Mouse (Mus musculus) CH12.LX (cell line): ENCODE results near the gene Rpl36-ps4. TPM values are rescaled to one million over a fixed set of nuclear protein-coding genes. Genes with fewer than 3 reads are reported as not detected.

ENCODE experiments used
- DNase-seq: peaks from one replicate; pipeline ENCODE4 v3.0.0-alpha.2; 2013; ENCODE audit errors: extremely low read depth
- H3K27ac ChIP-seq: 2 replicates; pipeline ENCODE4 v1.5.1; 2012; ENCODE audit warnings: low read depth, mild to moderate bottlenecking, control low read depth, moderate library complexity; ENCODE audit not compliant: insufficient read depth
- H3K27me3 ChIP-seq: replicated peaks from 2 replicates; pipeline ENCODE3; 2012; ENCODE audit warnings: inconsistent platforms
- H3K36me3 ChIP-seq, 2 experiments: replicated peaks in 1 of 2; 2 replicates each; pipeline versions ENCODE3 to v1.6.1; 2012; ENCODE audit warnings: inconsistent platforms in 1 of 2, low read length in 1 of 2, mild to moderate bottlenecking in 1 of 2, mixed read lengths in 1 of 2, moderate library complexity in 1 of 2; ENCODE audit not compliant: control insufficient read depth in 1 of 2, insufficient read depth in 1 of 2
- H3K4me1 ChIP-seq, 2 experiments: 2 replicates each; pipeline ENCODE4 v1.6.1; 2012; ENCODE audit warnings: inconsistent platforms in 1 of 2, moderate library complexity in 1 of 2; ENCODE audit not compliant: insufficient read depth in 2 of 2, control insufficient read depth in 1 of 2
- H3K4me2 ChIP-seq: 2 replicates; pipeline ENCODE4 v1.6.1; 2012; ENCODE audit warnings: low read depth, mild to moderate bottlenecking, control low read depth; ENCODE audit not compliant: poor library complexity, insufficient read depth, severe bottlenecking
- H3K4me3 ChIP-seq, 3 experiments: fragments of 150-350 bp in 1 of 3; sonication (generic) in 1 of 3; replicated peaks in 1 of 3; 2 replicates each; pipeline versions ENCODE3 to v1.5.1; 2011 to 2012; ENCODE audit warnings: low read depth in 2 of 3, low read length in 2 of 3, mild to moderate bottlenecking in 2 of 3, moderate library complexity in 2 of 3, control low read depth in 1 of 3, improper control_type of control experiment in 1 of 3, inconsistent platforms in 1 of 3, mixed read lengths in 1 of 3; ENCODE audit not compliant: poor library complexity in 1 of 3
- H3K79me2 ChIP-seq: replicated peaks from 2 replicates; pipeline ENCODE4 v1.6.1; 2012; ENCODE audit warnings: mild to moderate bottlenecking, moderate library complexity; ENCODE audit not compliant: control insufficient read depth, poor library complexity, insufficient read depth, severe bottlenecking; ENCODE audit errors: extremely low read depth
- H3K9ac ChIP-seq: 2 replicates; pipeline ENCODE4 v1.6.1; 2012; ENCODE audit warnings: low read depth, mild to moderate bottlenecking, control low read depth, moderate library complexity; ENCODE audit not compliant: insufficient read depth
- H3K9me3 ChIP-seq: replicated peaks from 2 replicates; pipeline ENCODE3; 2012; ENCODE audit warnings: low read length, inconsistent platforms, mixed read lengths
- BHLHE40 ChIP-seq: IDR thresholded peaks from 2 replicates; pipeline ENCODE4 v1.6.1; 2011; ENCODE audit warnings: mild to moderate bottlenecking, low read depth, low read length, improper control_type of control experiment
- CHD1 ChIP-seq: IDR thresholded peaks from 2 replicates; pipeline ENCODE4 v1.6.1; 2012; ENCODE audit warnings: low read depth, low read length, improper control_type of control experiment, inconsistent platforms
- CTCF ChIP-seq, 2 experiments: IDR thresholded peaks in 1 of 2; conservative IDR thresholded peaks in 1 of 2; 2 replicates each; pipeline ENCODE4 v1.5.1; 2011 to 2012; ENCODE audit warnings: low read depth in 2 of 2, low read length in 2 of 2, improper control_type of control experiment in 1 of 2, inconsistent platforms in 1 of 2, mild to moderate bottlenecking in 1 of 2, moderate library complexity in 1 of 2
- E2F4 ChIP-seq: IDR thresholded peaks from 2 replicates; pipeline ENCODE4 v1.6.1; 2011; ENCODE audit warnings: low read depth, low read length, improper control_type of control experiment; ENCODE audit not compliant: insufficient replicate concordance
- ELF1 ChIP-seq: IDR thresholded peaks from 2 replicates; pipeline ENCODE4 v1.6.1; 2014; ENCODE audit warnings: low read depth, mild to moderate bottlenecking, inconsistent platforms, low read length, improper control_type of control experiment
- ETS1 ChIP-seq: conservative IDR thresholded peaks from 2 replicates; pipeline ENCODE4 v1.6.1; 2012; ENCODE audit warnings: low read depth, mild to moderate bottlenecking, inconsistent platforms, low read length, improper control_type of control experiment, moderate library complexity
- GABPA ChIP-seq: IDR thresholded peaks from 2 replicates; pipeline ENCODE4 v1.6.1; 2012; ENCODE audit warnings: low read depth, low read length, improper control_type of control experiment, inconsistent platforms; ENCODE audit not compliant: insufficient replicate concordance
- IRF4 ChIP-seq: IDR thresholded peaks from 2 replicates; pipeline ENCODE4 v1.6.1; 2014; ENCODE audit warnings: low read depth, mild to moderate bottlenecking, inconsistent platforms, low read length, improper control_type of control experiment
- JUN ChIP-seq: IDR thresholded peaks from 2 replicates; pipeline ENCODE4 v1.6.1; 2011; ENCODE audit warnings: low read depth, mild to moderate bottlenecking, low read length, improper control_type of control experiment, moderate library complexity; ENCODE audit not compliant: insufficient read depth
- KAT2A ChIP-seq: IDR thresholded peaks from 2 replicates; pipeline ENCODE4 v1.6.1; 2012; ENCODE audit warnings: low read length, improper control_type of control experiment, inconsistent platforms; ENCODE audit not compliant: insufficient replicate concordance
- MAX ChIP-seq: IDR thresholded peaks from 2 replicates; pipeline ENCODE4 v1.6.1; 2011; ENCODE audit warnings: low read length, improper control_type of control experiment
- MEF2A ChIP-seq: IDR thresholded peaks from 2 replicates; pipeline ENCODE4 v1.6.1; 2014; ENCODE audit warnings: low read depth, mild to moderate bottlenecking, inconsistent platforms, low read length, improper control_type of control experiment, borderline replicate concordance
- MXI1 ChIP-seq: IDR thresholded peaks from 2 replicates; pipeline ENCODE4 v1.6.1; 2011; ENCODE audit warnings: mild to moderate bottlenecking, low read depth, low read length, improper control_type of control experiment
- MYC ChIP-seq: IDR thresholded peaks from 2 replicates; pipeline ENCODE4 v1.6.1; 2011; ENCODE audit warnings: low read depth, mild to moderate bottlenecking, improper control_type of control experiment, low read length
- NRF1 ChIP-seq: IDR thresholded peaks from 2 replicates; pipeline ENCODE4 v1.6.1; 2014; ENCODE audit warnings: low read depth, mild to moderate bottlenecking, inconsistent platforms, low read length, improper control_type of control experiment, moderate library complexity
- RAD21 ChIP-seq: IDR thresholded peaks from 2 replicates; pipeline ENCODE4 v1.6.1; 2011; ENCODE audit warnings: low read depth, mild to moderate bottlenecking, low read length, improper control_type of control experiment, moderate library complexity
- RCOR1 ChIP-seq: conservative IDR thresholded peaks from 2 replicates; pipeline ENCODE4 v1.6.1; 2012; ENCODE audit warnings: low read depth, mild to moderate bottlenecking, inconsistent platforms, low read length, improper control_type of control experiment
- SIN3A ChIP-seq: IDR thresholded peaks from 2 replicates; pipeline ENCODE4 v1.6.1; 2012; ENCODE audit warnings: low read length, improper control_type of control experiment, inconsistent platforms
- SMC3 ChIP-seq: IDR thresholded peaks from 2 replicates; pipeline ENCODE4 v1.6.1; 2011; ENCODE audit warnings: low read depth, low read length, improper control_type of control experiment
- TBP ChIP-seq: conservative IDR thresholded peaks from 2 replicates; pipeline ENCODE4 v1.6.1; 2011; ENCODE audit warnings: low read depth, low read length, improper control_type of control experiment
- TCF12 ChIP-seq: IDR thresholded peaks from 2 replicates; pipeline ENCODE4 v1.6.1; 2014; ENCODE audit warnings: low read depth, mild to moderate bottlenecking, inconsistent platforms, low read length, improper control_type of control experiment
- ZKSCAN1 ChIP-seq: IDR thresholded peaks from 2 replicates; pipeline ENCODE4 v1.6.1; 2012; ENCODE audit warnings: low read depth, inconsistent platforms, low read length, improper control_type of control experiment, borderline replicate concordance
- ZMIZ1 ChIP-seq: IDR thresholded peaks from 2 replicates; pipeline ENCODE4 v1.6.1; 2012; ENCODE audit warnings: low read depth, mild to moderate bottlenecking, inconsistent platforms, low read length, improper control_type of control experiment
- ZNF384 ChIP-seq: IDR thresholded peaks from 2 replicates; pipeline ENCODE4 v1.6.1; 2012; ENCODE audit warnings: low read depth, low read length, improper control_type of control experiment, inconsistent platforms
- dilution Hi-C: fragments of 300-500 bp; cut with MboI; formaldehyde crosslinking; loops from 2 replicates; pipeline ENCODE4 v1.14.3; 2020; ENCODE audit warnings: low sequenced_read_pairs; ENCODE audit not compliant: extremely low pct_unique_long_range_greater_than_20kb, extremely low pct_ligation_motif_present
- in situ Hi-C: fragments of 300-500 bp; cut with MboI; formaldehyde crosslinking; loops from 3 replicates; pipeline ENCODE4 v1.14.3; 2019; ENCODE audit warnings: low sequenced_read_pairs, low pct_ligation_motif_present, low pct_unique_long_range_greater_than_20kb, mixed read lengths
- polyA plus RNA-seq: library from polyadenylated mRNA; unstranded; fragments of >175 nt; gene quantifications from 2 replicates; pipeline ENCODE4 v1.2.1, GENCODE M21; 2012; ENCODE audit warnings: low read depth; ENCODE audit not compliant: insufficient read length
- total RNA-seq, 2 experiments: library from RNA; depleted of rRNA; stranded (reverse); fragments of 300-350 nt in 1 of 2; fragments of >200 nt in 1 of 2; gene quantifications; 2 replicates each; pipeline ENCODE4 v1.2.3; 2012 to 2014

Rpl36-ps4 gene
- total and polyA plus RNA-seq, 3 experiments = not detected

DNA sequence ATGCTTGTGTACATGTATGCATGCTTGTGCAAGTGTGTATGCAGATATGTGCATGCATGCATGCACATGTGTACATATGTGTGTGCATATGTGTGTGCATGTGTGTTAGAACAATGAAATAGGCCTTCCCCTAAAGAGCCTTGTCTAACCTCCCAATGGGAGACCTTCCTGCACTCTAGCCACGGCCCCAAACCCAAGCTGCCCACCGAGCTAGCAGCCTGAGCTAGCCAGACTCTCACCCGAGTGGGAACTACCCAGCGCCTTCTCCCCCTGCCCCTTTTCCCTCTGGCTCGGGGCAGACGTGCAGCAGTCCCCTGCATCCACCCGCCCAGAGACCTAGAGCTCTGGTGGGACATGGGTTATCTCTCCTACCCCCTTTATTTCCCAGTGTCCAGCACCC lies 47.3 kb upstream of the Rpl36-ps4 start:
- H3K4me3 ChIP-seq = no peak overlapping the region
- in situ Hi-C loops (no loop called here), dilution Hi-C loops (no loop called here)
- no peak overlapping the region for H3K4me2 ChIP-seq
- H3K9ac ChIP-seq = no peak overlapping the region
- H3K79me2 ChIP-seq = no peaks in the 10 kb centered on the region
- TF ChIP-seq IRF4 = no peak
- no peaks in the 10 kb centered on the region for H3K9me3 ChIP-seq
- H3K4me1 ChIP-seq = no peaks in the 10 kb centered on the region; a peak in 1 of 4 replicates
- no peaks in the 10 kb centered on the region for H3K27me3 ChIP-seq
- H3K36me3 ChIP-seq = no peaks in the 10 kb centered on the region
- no peak overlapping the region for H3K27ac ChIP-seq
- DNase-seq = no peak

DNA sequence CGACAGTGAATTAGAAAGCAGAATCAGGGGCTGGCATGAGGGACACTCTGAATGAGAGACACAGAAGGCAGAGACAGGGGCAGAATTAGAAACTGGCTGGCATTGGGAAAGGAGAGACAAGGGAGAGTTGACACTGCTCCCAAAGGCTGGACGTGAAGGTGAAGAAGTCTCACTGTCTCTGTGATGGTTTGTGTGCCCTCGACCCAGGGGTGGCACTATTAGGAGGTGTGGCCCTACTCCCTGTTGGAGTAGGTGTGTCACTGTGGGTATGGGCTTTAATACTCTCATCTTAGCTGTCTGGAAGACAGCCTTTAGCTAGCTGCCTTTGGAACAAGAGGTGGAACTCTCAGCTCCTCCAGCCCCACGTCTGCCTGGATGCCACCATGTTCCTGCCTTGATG lies 46.8 kb upstream of the Rpl36-ps4 start:
- DNase-seq = no peak
- no peaks in the 10 kb centered on the region for H3K27me3 ChIP-seq
- no peak overlapping the region for H3K4me3 ChIP-seq
- TF ChIP-seq ETS1 (no peak), MYC (no peak), CTCF (conservative IDR thresholded peaks at IDR 0.05 in 1 of 2, IDR thresholded peaks at IDR 0.05 in 1 of 2; ENCODE audit: low read depth in 2 of 2, low read length in 2 of 2) (no peak), SIN3A (no peak), JUN (no peak), E2F4 (no peak), MXI1 (no peak), RAD21 (no peak), ZNF384 (no peak), ELF1 (no peak), NRF1 (no peak), CHD1 (no peak), GABPA (no peak), MAX (no peak)
- in situ Hi-C loops (no loop called here), dilution Hi-C loops (no loop called here)
- no peaks in the 10 kb centered on the region; a peak in 1 of 4 replicates for H3K4me1 ChIP-seq
- H3K79me2 ChIP-seq = no peaks in the 10 kb centered on the region
- H3K9me3 ChIP-seq = no peaks in the 10 kb centered on the region
- no peaks in the 10 kb centered on the region for H3K36me3 ChIP-seq
- no peak overlapping the region for H3K27ac ChIP-seq
- no peak overlapping the region for H3K9ac ChIP-seq
- H3K4me2 ChIP-seq = no peak overlapping the region

DNA sequence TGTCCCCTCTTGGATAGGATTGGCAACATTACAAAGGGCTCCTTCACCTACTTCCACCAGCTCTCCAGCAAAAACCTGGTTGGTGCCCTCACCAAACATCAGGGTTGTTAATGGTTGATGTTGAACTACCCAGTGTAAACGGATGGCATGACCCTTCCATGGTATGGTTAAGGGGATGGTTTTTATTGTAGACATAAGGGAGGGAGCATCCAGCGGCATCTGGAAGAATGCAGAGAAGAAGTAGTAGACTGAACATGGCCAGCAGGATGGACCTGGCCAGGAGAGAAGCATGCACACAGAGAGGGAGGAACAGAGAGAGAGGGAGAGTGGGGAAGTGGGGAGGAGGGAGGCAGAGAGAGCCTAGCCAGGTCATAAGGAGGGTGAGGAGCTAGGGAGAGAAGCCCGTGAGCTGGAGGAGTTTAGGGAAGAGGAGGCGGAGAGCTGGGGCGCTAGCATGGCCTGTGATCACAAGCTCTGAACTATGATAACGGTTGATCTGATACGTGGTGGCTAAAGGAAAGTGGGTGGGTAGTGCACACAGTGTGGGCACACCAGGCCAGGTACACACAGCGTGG lies 45.3 kb upstream of the Rpl36-ps4 start:
- in situ Hi-C loops (loop anchor here (25.0 kb wide), 1 partner anchor 637 kb away; no protein-coding TSS in a partner anchor), dilution Hi-C loops (no loop called here)
- Histone ChIP-seq H3K27me3 (no peaks in the 10 kb centered on the region), H3K27ac (no peak overlapping the region), H3K4me2 (no peak overlapping the region), H3K36me3 (no peaks in the 10 kb centered on the region), H3K9ac (no peak overlapping the region), H3K9me3 (no peaks in the 10 kb centered on the region), H3K79me2 (no peaks in the 10 kb centered on the region), H3K4me1 (no peaks in the 10 kb centered on the region; a peak in 1 of 4 replicates), H3K4me3 (no peak overlapping the region)
- no peak for DNase-seq
- no peak for TF ChIP-seq RAD21
- no peak for TF ChIP-seq TCF12
- TF ChIP-seq SMC3 = no peak
- no peak for TF ChIP-seq RCOR1
- TF ChIP-seq GABPA = no peak
- TF ChIP-seq ZKSCAN1 = no peak
- TF ChIP-seq JUN = no peak
- no peak for TF ChIP-seq BHLHE40
- TF ChIP-seq MEF2A = no peak
- TF ChIP-seq TBP = no peak
- no peak for TF ChIP-seq ZMIZ1
- no peak for TF ChIP-seq SIN3A
- TF ChIP-seq KAT2A = no peak
- no peak for TF ChIP-seq ELF1
